Mouse (Mus musculus): ENCODE measurements at regions not wholly inside any gene's neighbourhood (a gene's known extent, or its start where the extent isn't known, plus 50 kb on each side); places are given as distances from the start of the nearest gene placed in this dataset.
"Not testable (repeated sequence)": the region's sequence is repeated elsewhere in the genome, so short reads cannot be mapped to it uniquely, and the experiment has no call there.

- TF ChIP-seq POLR2A (IDR thresholded peaks at IDR 0.05; ENCODE audit: low read depth, low read length); CTCF (IDR thresholded peaks at IDR 0.05; ENCODE audit: extremely low read depth, insufficient read length, insufficient replicate concordance, low read depth, low read length): not testable (repeated sequence)
Measured at GRCm38 (mm10) chr12:114037011-114037410, 493.3 kb downstream of the Adam6a start.
